Mouse (Mus musculus) liver, postnatal 0 days (tissue): ENCODE results near the gene Cep95.

Source experiments
- CTCF ChIP-seq: sonication (generic); IDR thresholded peaks from 2 replicates; pipeline ENCODE4 v1.5.1; 2016; ENCODE audit warnings: antibody characterized with exemption, low read depth
- EP300 ChIP-seq: IDR thresholded peaks from 2 replicates; pipeline ENCODE4 v1.6.1; 2016; ENCODE audit warnings: antibody characterized with exemption, low read depth, mild to moderate bottlenecking

GRCm38 (mm10) chr11:106789649-106790048, 597 bp downstream of the Cep95 start:
- TF ChIP-seq CTCF = no peak
- no peak for TF ChIP-seq EP300
